Mouse (Mus musculus) heart, adult 2 months (tissue): ENCODE data around the gene Col4a2.

Source experiments
- CTCF ChIP-seq: fragments of 200-600 bp; IDR thresholded peaks from 2 replicates; pipeline ENCODE4 v1.8.1; 2022; ENCODE audit warnings: antibody characterized with exemption, mild to moderate bottlenecking, moderate library complexity
- POLR2A ChIP-seq: fragments of 200-500 bp; IDR thresholded peaks from 2 replicates; pipeline ENCODE4 v1.6.1; 2011; ENCODE audit warnings: mild to moderate bottlenecking, low read depth, low read length, control low read depth; ENCODE audit not compliant: insufficient read depth

DNA sequence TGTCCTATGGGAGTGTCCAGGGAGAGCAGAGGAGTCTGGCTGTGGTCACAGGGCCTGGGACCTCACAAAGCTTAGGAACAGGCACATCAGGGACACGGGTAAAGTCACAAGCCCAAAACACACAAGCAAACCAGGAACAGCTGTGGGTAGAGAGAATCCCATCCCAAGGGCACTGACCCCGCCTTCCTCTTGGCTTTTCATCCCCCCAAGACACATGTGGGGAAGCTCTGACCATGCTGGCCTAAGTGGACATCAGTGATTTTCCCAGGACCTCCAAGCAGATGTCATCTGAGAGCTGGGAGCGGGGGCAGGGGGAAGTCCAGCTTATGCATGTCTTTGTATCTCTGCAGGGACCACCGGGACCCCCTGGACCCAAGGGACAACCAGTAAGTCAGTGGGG is 92.0 kb downstream of the Col4a2 start:
- TF ChIP-seq CTCF (no peak), POLR2A (no peak)
